Mouse (Mus musculus) erythroblast, adult 5-6 weeks (primary cell): ENCODE results near the gene Duoxa2. TPM values are rescaled to one million over a fixed set of nuclear protein-coding genes. Genes with fewer than 3 reads are reported as not detected.

Experiments used
- ATAC-seq: replicated peaks from 2 replicates; pipeline ENCODE4 v1.8.0; 2016; ENCODE audit warnings: moderate number of reproducible peaks, mild to moderate bottlenecking, moderate TSS enrichment, inconsistent platforms; ENCODE audit not compliant: poor library complexity, low FRiP score, severe bottlenecking
- total RNA-seq, 2 experiments: library from RNA; stranded (forward) in 1 of 2; stranded (reverse) in 1 of 2; fragments of 150-400 nt in 1 of 2; fragments of 200-764, 138-1000 nt in 1 of 2; gene quantifications; 2 replicates each; pipeline versions ENCODE4 v1.2.3 to v1.2.4; 2015 to 2017; ENCODE audit warnings: low replicate concordance in 2 of 2

The Duoxa2 gene
- total RNA-seq (2015; ENCODE audit: low replicate concordance) (not detected in 2 replicates), total RNA-seq (2017; ENCODE audit: low replicate concordance) (not detected in 2 replicates)

GRCm38 (mm10) chr2:122298596-122299490 lies at the start of gene Duoxa2:
TSS of gene Duoxa2 (plus strand) at chr2:122298900.
- ATAC-seq = no peak

GRCm38 (mm10) chr2:122255997-122256396 lies 42.7 kb upstream of the Duoxa2 start:
- no peak for ATAC-seq

- no peak for ATAC-seq
Observed at GRCm38 (mm10) chr2:122260729-122261128, 38.0 kb upstream of the Duoxa2 start.

- ATAC-seq = no peak
Observed at GRCm38 (mm10) chr2:122264690-122265089, 34.0 kb upstream of the Duoxa2 start.

- ATAC-seq = no peak
Observed at GRCm38 (mm10) chr2:122266407-122267193, 32.1 kb upstream of the Duoxa2 start.

GRCm38 (mm10) chr2:122278769-122279168 lies 19.9 kb upstream of the Duoxa2 start:
- no peak for ATAC-seq

GRCm38 (mm10) chr2:122284091-122284490 lies 14.6 kb upstream of the Duoxa2 start:
- ATAC-seq = no peak

- no peak for ATAC-seq
Observed at GRCm38 (mm10) chr2:122286137-122286536, 12.6 kb upstream of the Duoxa2 start.

- no peak for ATAC-seq
Observed at GRCm38 (mm10) chr2:122294916-122295315, 3.8 kb upstream of the Duoxa2 start.

- no peak for ATAC-seq
Observed at GRCm38 (mm10) chr2:122297271-122298095, 1.2 kb upstream of the Duoxa2 start.

GRCm38 (mm10) chr2:122298096-122298499 lies 602 bp upstream of the Duoxa2 start, which contains the start of gene Duox2:
TSS of gene Duox2 (minus strand) at chr2:122298449.
- ATAC-seq = no peak

GRCm38 (mm10) chr2:122299911-122300655 lies 1.4 kb downstream of the Duoxa2 start:
- ATAC-seq = no peak

GRCm38 (mm10) chr2:122300656-122301020 lies 1.9 kb downstream of the Duoxa2 start:
- ATAC-seq = no peak

- ATAC-seq = no peak
Observed at GRCm38 (mm10) chr2:122301081-122301920, 2.6 kb downstream of the Duoxa2 start.

GRCm38 (mm10) chr2:122301921-122302573 lies 3.3 kb downstream of the Duoxa2 start:
- no peak for ATAC-seq

GRCm38 (mm10) chr2:122302574-122303241 lies 4.0 kb downstream of the Duoxa2 start:
- ATAC-seq = peak; percentile 79

GRCm38 (mm10) chr2:122304544-122304943 lies 5.8 kb downstream of the Duoxa2 start:
- ATAC-seq = no peak
